Mouse (Mus musculus) forebrain, embryonic 16.5 days (tissue): ENCODE measurements around the gene Khdrbs2. TPM values are rescaled to one million over a fixed set of nuclear protein-coding genes. Genes with fewer than 3 reads are reported as not detected.

Source experiments
- ATAC-seq: fragments of 200-750 bp; cut with Nextera tagmentation; 2 replicates; pipeline ENCODE4 v1.8.0; 2017; ENCODE audit warnings: mild to moderate bottlenecking, moderate library complexity
- H3K27ac ChIP-seq: fragments of 300-500 bp; sonication (generic); 2 replicates; pipeline ENCODE4 v1.5.1; 2014; ENCODE audit warnings: low read length, control low read depth
- H3K27me3 ChIP-seq: fragments of 300-500 bp; sonication (generic); replicated peaks from 2 replicates; pipeline ENCODE4 v1.6.1; 2014; ENCODE audit warnings: low read length; ENCODE audit not compliant: control insufficient read depth, insufficient read depth
- H3K36me3 ChIP-seq: fragments of 300-500 bp; sonication (generic); 2 replicates; pipeline ENCODE4 v1.6.1; 2014; ENCODE audit not compliant: control insufficient read depth, insufficient read depth
- H3K4me1 ChIP-seq: fragments of 300-500 bp; sonication (generic); replicated peaks from 2 replicates; pipeline ENCODE4 v1.6.1; 2014; ENCODE audit warnings: low read length; ENCODE audit not compliant: control insufficient read depth, insufficient read depth
- H3K4me2 ChIP-seq: fragments of 300-500 bp; sonication (generic); 2 replicates; pipeline ENCODE4 v1.6.1; 2014; ENCODE audit warnings: mild to moderate bottlenecking, low read length, control low read depth
- H3K4me3 ChIP-seq: fragments of 300-500 bp; sonication (generic); replicated peaks from 2 replicates; pipeline ENCODE4 v1.5.1; 2014; ENCODE audit warnings: mild to moderate bottlenecking, low read length, control low read depth
- H3K9ac ChIP-seq: fragments of 300-500 bp; sonication (generic); replicated peaks from 2 replicates; pipeline ENCODE4 v1.6.1; 2014; ENCODE audit warnings: low read depth, low read length, control low read depth
- H3K9me3 ChIP-seq: fragments of 300-500 bp; sonication (generic); 2 replicates; pipeline ENCODE4 v1.6.1; 2016; ENCODE audit warnings: low read length; ENCODE audit not compliant: control insufficient read depth
- WGBS: fragments of 180-500 bp; shearing (Covaris S2); extraction: QIAGEN DNeasy Blood & Tissue Kit; methylation state at CpG from one replicate; pipeline ENCODE4 v1.1.7; 2014; 5-methylcytosine and 5-hydroxymethylcytosine counted together
- polyA plus RNA-seq: library from polyadenylated mRNA; unstranded; fragments of >200 nt; fragmentation: Nextera tagmentation; extraction: Ambion mirVana; gene quantifications from 2 replicates; pipeline ENCODE4 v1.2.1, GENCODE M21; 2015

Khdrbs2 gene
- polyA plus RNA-seq, 1 experiment from 2014 or later: 65.7 TPM

- ATAC-seq: no peak
- no peak overlapping the region for H3K4me3 ChIP-seq
- WGBS: 83% methylated on average over 5 of the region's 5 CpGs
Observed at GRCm38 (mm10) chr1:32301391-32301790, 128.9 kb downstream of the Khdrbs2 start.

GRCm38 (mm10) chr1:32309074-32309473 is 136.6 kb downstream of the Khdrbs2 start:
- no peaks in the 10 kb centered on the region for H3K9me3 ChIP-seq
- no peak overlapping the region for H3K4me2 ChIP-seq
- ATAC-seq: peak; percentile 39; the same call in 1 of the 2 replicates
- no peak overlapping the region for H3K9ac ChIP-seq
- H3K27ac ChIP-seq: no peak overlapping the region
- H3K4me3 ChIP-seq: no peak overlapping the region
- H3K4me1 ChIP-seq: peaks cover 2% of the 10 kb centered on the region
- no peaks in the 10 kb centered on the region for H3K36me3 ChIP-seq
- 66% methylated on average over 3 of the region's 3 CpGs for WGBS
- H3K27me3 ChIP-seq: no peaks in the 10 kb centered on the region

More at GRCm38 (mm10) chr1:32301391-32301790, 128.9 kb downstream of the Khdrbs2 start:
- H3K9me3 ChIP-seq: no peaks in the 10 kb centered on the region
- H3K4me1 ChIP-seq: no peaks in the 10 kb centered on the region
- H3K4me2 ChIP-seq: no peak overlapping the region
- H3K36me3 ChIP-seq: no peaks in the 10 kb centered on the region
- no peak overlapping the region for H3K9ac ChIP-seq
- H3K27ac ChIP-seq: no peak overlapping the region
- no peaks in the 10 kb centered on the region for H3K27me3 ChIP-seq

GRCm38 (mm10) chr1:32309637-32310036 is 137.1 kb downstream of the Khdrbs2 start:
- Histone ChIP-seq H3K9ac (no peak overlapping the region), H3K27me3 (no peaks in the 10 kb centered on the region), H3K9me3 (no peaks in the 10 kb centered on the region), H3K27ac (no peak overlapping the region), H3K4me1 (peaks cover 2% of the 10 kb centered on the region), H3K36me3 (no peaks in the 10 kb centered on the region), H3K4me2 (no peak overlapping the region), H3K4me3 (no peak overlapping the region)
- peak; percentile 95 for ATAC-seq

- ATAC-seq: no peak
- no peak overlapping the region for H3K4me2 ChIP-seq
- H3K9ac ChIP-seq: no peak overlapping the region
- no peak overlapping the region for H3K4me3 ChIP-seq
- H3K9me3 ChIP-seq: no peaks in the 10 kb centered on the region
- 95% methylated on average over 1 of the region's 1 CpGs for WGBS
- H3K4me1 ChIP-seq: no peaks in the 10 kb centered on the region
- no peaks in the 10 kb centered on the region for H3K36me3 ChIP-seq
- no peak overlapping the region for H3K27ac ChIP-seq
- H3K27me3 ChIP-seq: no peaks in the 10 kb centered on the region
Observed at GRCm38 (mm10) chr1:32339108-32339507, 166.6 kb downstream of the Khdrbs2 start.

GRCm38 (mm10) chr1:32347538-32347937 is 175.0 kb downstream of the Khdrbs2 start:
- no peaks in the 10 kb centered on the region for H3K4me1 ChIP-seq
- H3K27me3 ChIP-seq: no peaks in the 10 kb centered on the region
- H3K9ac ChIP-seq: no peak overlapping the region
- no peak overlapping the region for H3K27ac ChIP-seq
- ATAC-seq: no peak
- 75% methylated on average over 2 of the region's 2 CpGs for whole genome bisulfite sequencing
- H3K4me2 ChIP-seq: no peak overlapping the region
- H3K9me3 ChIP-seq: no peaks in the 10 kb centered on the region
- no peak overlapping the region for H3K4me3 ChIP-seq
- H3K36me3 ChIP-seq: no peaks in the 10 kb centered on the region

GRCm38 (mm10) chr1:32352076-32352475 is 179.6 kb downstream of the Khdrbs2 start:
- H3K4me1 ChIP-seq: no peaks in the 10 kb centered on the region
- H3K9me3 ChIP-seq: no peaks in the 10 kb centered on the region
- no peak for ATAC-seq
- H3K27me3 ChIP-seq: no peaks in the 10 kb centered on the region
- H3K27ac ChIP-seq: no peak overlapping the region
- H3K4me2 ChIP-seq: no peak overlapping the region
- H3K36me3 ChIP-seq: no peaks in the 10 kb centered on the region
- H3K4me3 ChIP-seq: no peak overlapping the region
- WGBS: 73% methylated on average over 1 of the region's 1 CpGs
- no peak overlapping the region for H3K9ac ChIP-seq

- Histone ChIP-seq H3K4me3 (no peak overlapping the region), H3K4me2 (no peak overlapping the region), H3K9me3 (no peaks in the 10 kb centered on the region), H3K36me3 (no peaks in the 10 kb centered on the region), H3K27ac (no peak overlapping the region), H3K27me3 (no peaks in the 10 kb centered on the region), H3K9ac (no peak overlapping the region), H3K4me1 (peaks cover 3% of the 10 kb centered on the region; the same call in 1 of the 2 replicates)
- WGBS: 36% methylated on average over 2 of the region's 2 CpGs
- peak; percentile 88 for ATAC-seq
Observed at GRCm38 (mm10) chr1:32363539-32363938, 191.0 kb downstream of the Khdrbs2 start.

GRCm38 (mm10) chr1:32397553-32397952 is 225.0 kb downstream of the Khdrbs2 start:
- H3K4me2 ChIP-seq: no peak overlapping the region
- no peaks in the 10 kb centered on the region for H3K9me3 ChIP-seq
- H3K27ac ChIP-seq: peak overlapping the region; percentile 20; the same call in 1 of the 2 replicates
- no peak overlapping the region for H3K4me3 ChIP-seq
- peak; percentile 90 for ATAC-seq
- no peaks in the 10 kb centered on the region for H3K36me3 ChIP-seq
- WGBS: 58% methylated on average over 6 of the region's 6 CpGs
- H3K27me3 ChIP-seq: no peaks in the 10 kb centered on the region
- H3K9ac ChIP-seq: no peak overlapping the region
- H3K4me1 ChIP-seq: peaks cover 5% of the 10 kb centered on the region

- Histone ChIP-seq H3K9ac (no peak overlapping the region), H3K36me3 (no peaks in the 10 kb centered on the region), H3K9me3 (no peaks in the 10 kb centered on the region), H3K4me3 (no peak overlapping the region), H3K27me3 (no peaks in the 10 kb centered on the region), H3K4me2 (no peak overlapping the region), H3K27ac (no peak overlapping the region), H3K4me1 (no peaks in the 10 kb centered on the region)
- WGBS: 84% methylated on average over 2 of the region's 2 CpGs
- ATAC-seq: no peak
Observed at GRCm38 (mm10) chr1:32407651-32408050, 235.1 kb downstream of the Khdrbs2 start.

GRCm38 (mm10) chr1:32428410-32428809 is 255.9 kb downstream of the Khdrbs2 start:
- no peak for ATAC-seq
- no peak overlapping the region for H3K4me3 ChIP-seq
- H3K36me3 ChIP-seq: no peaks in the 10 kb centered on the region
- H3K27me3 ChIP-seq: no peaks in the 10 kb centered on the region
- H3K9ac ChIP-seq: no peak overlapping the region
- WGBS: 13% methylated on average over 1 of the region's 1 CpGs
- H3K4me2 ChIP-seq: no peak overlapping the region
- no peaks in the 10 kb centered on the region for H3K4me1 ChIP-seq
- no peaks in the 10 kb centered on the region for H3K9me3 ChIP-seq
- H3K27ac ChIP-seq: no peak overlapping the region
